28 mouse cellular contexts compared by ENCODE assay signal in genomic region chr2:164368620-164369105, GRCm38 (mm10). TPM values are rescaled to one million over a fixed set of nuclear protein-coding genes. Genes with fewer than 3 reads are reported as not detected.
A peak's percentile ranks its signal among the peaks of the same experiment; 100 is the strongest.
DNase-seq lines count a peak whose midpoint lies in the region; ATAC-seq lines count a peak whose summit lies in the region.
"Had no signal": no experiment of that assay in that cellular context is flagged by ENCODE, and none has a peak within 500 bp of the region (broad histone marks: within the 10 kb centered on the region; RNA-seq: fewer than 3 reads in every experiment).

No protein-coding gene starts in this region.

- no peak overlapping the region for H3K4me3 ChIP-seq in hindbrain, embryonic 13.5 days
- H3K4me3 ChIP-seq: embryonic facial prominence, embryonic 10.5 days; embryonic facial prominence, embryonic 12.5 days; forebrain, embryonic 13.5 days; forebrain, embryonic 15.5 days had no signal

- 83% methylated on average over 6 of the region's 6 CpGs for WGBS in hindbrain, embryonic 13.5 days

- H3K27ac ChIP-seq in hindbrain, embryonic 13.5 days, result no peak overlapping the region
- H3K27ac ChIP-seq: embryonic facial prominence, embryonic 10.5 days; embryonic facial prominence, embryonic 12.5 days; forebrain, embryonic 13.5 days; forebrain, embryonic 15.5 days had no signal

- no peaks in the 10 kb centered on the region for H3K4me1 ChIP-seq in hindbrain, embryonic 13.5 days (replicated peaks)
- H3K4me1 ChIP-seq: embryonic facial prominence, embryonic 10.5 days; embryonic facial prominence, embryonic 12.5 days; forebrain, embryonic 13.5 days; forebrain, embryonic 15.5 days had no signal

- H3K27me3 ChIP-seq in hindbrain, embryonic 13.5 days, result no peaks in the 10 kb centered on the region
- H3K27me3 ChIP-seq: CH12.LX; embryonic facial prominence, embryonic 12.5 days; forebrain, embryonic 13.5 days; forebrain, embryonic 15.5 days; Patski had no signal

- H3K9ac ChIP-seq in hindbrain, embryonic 13.5 days, result no peak overlapping the region
- H3K9ac ChIP-seq: embryonic facial prominence, embryonic 12.5 days; forebrain, embryonic 13.5 days; forebrain, embryonic 15.5 days; forebrain, postnatal 0 days had no signal

- H3K36me3 ChIP-seq in hindbrain, embryonic 13.5 days, result no peaks in the 10 kb centered on the region
- H3K36me3 ChIP-seq: embryonic facial prominence, embryonic 10.5 days; embryonic facial prominence, embryonic 12.5 days; forebrain, embryonic 15.5 days; G1E had no signal

- DNase-seq in A20 (ENCODE audit: low read depth, low spot score), result peak; percentile 76
- DNase-seq in left cerebral cortex, adult 11 months (ENCODE audit: low spot score), result no peak
- DNase-seq in embryo, embryonic 10 days (ENCODE audit: low spot score), result no peak
- DNase-seq: adrenal gland, adult 8-10 months; adrenal gland, postnatal 14 days; adrenal gland, postnatal 36 days; B cell, adult 2 months; cerebellum, adult 11-12 months; cerebellum, adult 2 months; cerebellum, adult 9-10 months; cerebellum, postnatal 10 days; cerebellum, postnatal 25 days; forebrain, postnatal 0 days had no signal

- H3K9me3 ChIP-seq in hindbrain, embryonic 13.5 days, result no peaks in the 10 kb centered on the region
- H3K9me3 ChIP-seq: embryonic facial prominence, embryonic 10.5 days; embryonic facial prominence, embryonic 12.5 days; forebrain, embryonic 13.5 days; forebrain, embryonic 15.5 days had no signal

- ATAC-seq in common myeloid progenitor, adult 5-6 weeks (replicated peaks; ENCODE audit: low read depth, poor library complexity, severe bottlenecking), result peak; percentile 67
- ATAC-seq in megakaryocyte progenitor cell, adult 5-6 weeks (replicated peaks; ENCODE audit: poor library complexity), result peak; percentile 40
- ATAC-seq in hindbrain, embryonic 13.5 days (ENCODE audit: low FRiP score), result no peak
- ATAC-seq: activated CD4-positive, CD25-positive, alpha-beta regulatory T cell, adult 4 months; CD4-positive, CD25-positive, alpha-beta regulatory T cell, adult 4 months; forebrain, embryonic 13.5 days; forebrain, embryonic 15.5 days; forebrain, postnatal 0 days; Patski had no signal

- no peak overlapping the region for H3K4me2 ChIP-seq in hindbrain, embryonic 13.5 days
- H3K4me2 ChIP-seq: embryonic facial prominence, embryonic 12.5 days; forebrain, embryonic 13.5 days; forebrain, embryonic 15.5 days had no signal

RNA-seq across cellular contexts. Expression of gene Slpi, which starts 20.2 kb away (rescaled TPM):
- 10.1 and 10.4 TPM in 2 replicates for total RNA-seq in common myeloid progenitor, adult 5-6 weeks (2017)
- total RNA-seq in megakaryocyte progenitor cell, adult 5-6 weeks (2015), result 244 and 316 TPM in 2 replicates
- 39.7 and 71.6 TPM in 2 replicates for total RNA-seq in megakaryocyte progenitor cell, adult 5-6 weeks (2017)
- 0.49 and 0.92 TPM in 2 replicates for polyA plus RNA-seq in hindbrain, embryonic 13.5 days (2015; fragmentation: Nextera tagmentation; extraction: Ambion mirVana)
- total RNA-seq: forebrain, postnatal 0 days; G1E had no signal
- polyA plus RNA-seq: forebrain, embryonic 13.5 days; forebrain, embryonic 15.5 days; G1E had no signal

RNA-seq across cellular contexts. Expression of gene Rbpjl, which starts 34.3 kb away (rescaled TPM):
- not detected in 2 replicates for total RNA-seq in common myeloid progenitor, adult 5-6 weeks (2017)
- total RNA-seq in megakaryocyte progenitor cell, adult 5-6 weeks (2015), result not detected in 2 replicates
- total RNA-seq in megakaryocyte progenitor cell, adult 5-6 weeks (2017), result not detected in 2 replicates
- 0.05 and 0.09 TPM in 2 replicates for polyA plus RNA-seq in hindbrain, embryonic 13.5 days (2015; fragmentation: Nextera tagmentation; extraction: Ambion mirVana)
- total RNA-seq: adrenal gland, adult 18-20 months; adrenal gland, adult 8-10 months; adrenal gland, postnatal 14 days; adrenal gland, postnatal 36 days; forebrain, postnatal 0 days had no signal
- polyA plus RNA-seq: activated CD4-positive, CD25-positive, alpha-beta regulatory T cell, adult 4 months; CD4-positive, CD25-positive, alpha-beta regulatory T cell, adult 4 months; embryonic facial prominence, embryonic 10.5 days; forebrain, embryonic 11.5 days; forebrain, embryonic 13.5 days; G1E had no signal

RNA-seq across cellular contexts. Expression of gene Svs5, which starts 36.1 kb away (rescaled TPM):
- not detected in 2 replicates for total RNA-seq in common myeloid progenitor, adult 5-6 weeks (2017)
- not detected in 2 replicates for total RNA-seq in megakaryocyte progenitor cell, adult 5-6 weeks (2015)
- not detected in 2 replicates for total RNA-seq in megakaryocyte progenitor cell, adult 5-6 weeks (2017)
- not detected in 2 replicates for polyA plus RNA-seq in hindbrain, embryonic 13.5 days (2015; fragmentation: Nextera tagmentation; extraction: Ambion mirVana)
- total RNA-seq: CH12.LX; forebrain, postnatal 0 days; G1E had no signal
- polyA plus RNA-seq: activated CD4-positive, CD25-positive, alpha-beta regulatory T cell, adult 4 months; CD4-positive, CD25-positive, alpha-beta regulatory T cell, adult 4 months; embryonic facial prominence, embryonic 10.5 days; embryonic facial prominence, embryonic 12.5 days; embryonic facial prominence, embryonic 14.5 days; forebrain, embryonic 11.5 days; forebrain, embryonic 13.5 days; forebrain, embryonic 15.5 days; forebrain, postnatal 0 days; G1E; Patski had no signal

RNA-seq across cellular contexts. Expression of gene Matn4, which starts 36.3 kb away (rescaled TPM):
- not detected in 2 replicates for total RNA-seq in common myeloid progenitor, adult 5-6 weeks (2017)
- not detected in 2 replicates for total RNA-seq in megakaryocyte progenitor cell, adult 5-6 weeks (2015)
- not detected in 2 replicates for total RNA-seq in megakaryocyte progenitor cell, adult 5-6 weeks (2017)
- 2.3 and 9.3 TPM in 2 replicates for polyA plus RNA-seq in hindbrain, embryonic 13.5 days (2015; fragmentation: Nextera tagmentation; extraction: Ambion mirVana)
- total RNA-seq: CH12.LX had no signal
- polyA plus RNA-seq: CD4-positive, CD25-positive, alpha-beta regulatory T cell, adult 4 months; forebrain, embryonic 11.5 days; G1E had no signal

RNA-seq across cellular contexts. Expression of gene Svs6, which starts 52.1 kb away (rescaled TPM):
- not detected in 2 replicates for total RNA-seq in common myeloid progenitor, adult 5-6 weeks (2017)
- not detected in 2 replicates for total RNA-seq in megakaryocyte progenitor cell, adult 5-6 weeks (2015)
- total RNA-seq in megakaryocyte progenitor cell, adult 5-6 weeks (2017), result not detected in 2 replicates
- polyA plus RNA-seq in hindbrain, embryonic 13.5 days (2015; fragmentation: Nextera tagmentation; extraction: Ambion mirVana), result not detected in 2 replicates
- total RNA-seq: adrenal gland, adult 18-20 months; adrenal gland, adult 8-10 months; adrenal gland, postnatal 14 days; adrenal gland, postnatal 36 days; CH12.LX; forebrain, postnatal 0 days; G1E had no signal
- polyA plus RNA-seq: activated CD4-positive, CD25-positive, alpha-beta regulatory T cell, adult 4 months; CD4-positive, CD25-positive, alpha-beta regulatory T cell, adult 4 months; cerebellum, adult 2 months; embryonic facial prominence, embryonic 10.5 days; embryonic facial prominence, embryonic 12.5 days; embryonic facial prominence, embryonic 14.5 days; forebrain, embryonic 11.5 days; forebrain, embryonic 13.5 days; forebrain, embryonic 15.5 days; forebrain, postnatal 0 days; G1E; Patski had no signal
